Mouse (Mus musculus): ENCODE results near the gene Tuba1a. TPM values are rescaled to one million over a fixed set of nuclear protein-coding genes. Genes with fewer than 3 reads are reported as not detected.
A peak's percentile ranks its signal among the peaks of the same experiment; 100 is the strongest.

Tuba1a gene
- polyA plus RNA-seq, 1 experiment from 2014 or later: 7,669 TPM

GRCm38 (mm10) chr15:98993093-98993793 is 39.7 kb upstream of the Tuba1a start:
- Histone ChIP-seq H3K4me1 (ENCODE audit: control insufficient read depth, insufficient read depth, low read length) (peaks cover 52% of the 10 kb centered on the region), H3K9ac (ENCODE audit: low read length) (peak overlapping the region; percentile 71)
- 6% methylated on average over 35 of the region's 35 CpGs for WGBS

GRCm38 (mm10) chr15:98992086-98992912 is 38.8 kb upstream of the Tuba1a start:
- peak overlapping the region; percentile 53 for H3K4me2 ChIP-seq
- H3K27me3 ChIP-seq (ENCODE audit: control insufficient read depth, insufficient read depth, low read length): no peaks in the 10 kb centered on the region
- peak; percentile 91 for DNase-seq (ENCODE audit: low spot score, missing footprints)
- peak overlapping the region; percentile 67 for H3K27ac ChIP-seq (ENCODE audit: low read depth, low read length)
- H3K36me3 ChIP-seq (ENCODE audit: control insufficient read depth, insufficient read depth, low read length): no peaks in the 10 kb centered on the region; the same call in 1 of the 2 replicates
- WGBS: 27% methylated on average over 17 of the region's 17 CpGs
- H3K9me3 ChIP-seq (ENCODE audit: control insufficient read depth, low read length): no peaks in the 10 kb centered on the region
- peak overlapping the region; percentile 71 for H3K9ac ChIP-seq (ENCODE audit: low read length)
- H3K4me1 ChIP-seq (ENCODE audit: control insufficient read depth, insufficient read depth, low read length): peaks cover 61% of the 10 kb centered on the region
- ATAC-seq (ENCODE audit: low FRiP score): no peak
- peak overlapping the region; percentile 33; the same call in 1 of the 2 replicates for H3K4me3 ChIP-seq (ENCODE audit: low read depth, low read length)

More at GRCm38 (mm10) chr15:98993093-98993793, 39.7 kb upstream of the Tuba1a start:
- Histone ChIP-seq H3K27me3 (ENCODE audit: control insufficient read depth, insufficient read depth, low read length) (no peaks in the 10 kb centered on the region), H3K36me3 (ENCODE audit: control insufficient read depth, insufficient read depth, low read length) (no peaks in the 10 kb centered on the region; the same call in 1 of the 2 replicates), H3K27ac (ENCODE audit: low read depth, low read length) (peak overlapping the region; percentile 67), H3K4me2 (peak overlapping the region; percentile 53), H3K4me3 (ENCODE audit: low read depth, low read length) (peak overlapping the region; percentile 33), H3K9me3 (ENCODE audit: control insufficient read depth, low read length) (no peaks in the 10 kb centered on the region)
- DNase-seq (ENCODE audit: low spot score, missing footprints) (peak; percentile 100), ATAC-seq (ENCODE audit: low FRiP score) (peak; percentile 80)

GRCm38 (mm10) chr15:98991540-98992050 is 38.1 kb upstream of the Tuba1a start:
- H3K4me2 ChIP-seq: peak overlapping the region; percentile 53
- DNase-seq (ENCODE audit: low spot score, missing footprints) (peak; percentile 89), ATAC-seq (ENCODE audit: low FRiP score) (no peak)
- H3K9ac ChIP-seq (ENCODE audit: low read length): peak overlapping the region; percentile 71
- H3K9me3 ChIP-seq (ENCODE audit: control insufficient read depth, low read length): no peaks in the 10 kb centered on the region
- 6% methylated on average over 9 of the region's 9 CpGs for WGBS
- no peaks in the 10 kb centered on the region; the same call in 1 of the 2 replicates for H3K36me3 ChIP-seq (ENCODE audit: control insufficient read depth, insufficient read depth, low read length)
- H3K27ac ChIP-seq (ENCODE audit: low read depth, low read length): peak overlapping the region; percentile 67
- peak overlapping the region; percentile 1; the same call in 1 of the 2 replicates for H3K4me3 ChIP-seq (ENCODE audit: low read depth, low read length)
- no peaks in the 10 kb centered on the region for H3K27me3 ChIP-seq (ENCODE audit: control insufficient read depth, insufficient read depth, low read length)
- peaks cover 68% of the 10 kb centered on the region for H3K4me1 ChIP-seq (ENCODE audit: control insufficient read depth, insufficient read depth, low read length)

GRCm38 (mm10) chr15:98990669-98991539 is 37.4 kb upstream of the Tuba1a start:
- H3K27ac ChIP-seq (ENCODE audit: low read depth, low read length): peak overlapping the region; percentile 67
- H3K36me3 ChIP-seq (ENCODE audit: control insufficient read depth, insufficient read depth, low read length): no peaks in the 10 kb centered on the region; the same call in 1 of the 2 replicates
- peak; percentile 46 for ATAC-seq (ENCODE audit: low FRiP score)
- DNase-seq (ENCODE audit: low spot score, missing footprints): peak; percentile 95
- H3K4me2 ChIP-seq: peak overlapping the region; percentile 53
- H3K9ac ChIP-seq (ENCODE audit: low read length): peak overlapping the region; percentile 71
- peak overlapping the region; percentile 4; the same call in 1 of the 2 replicates for H3K4me3 ChIP-seq (ENCODE audit: low read depth, low read length)
- no peaks in the 10 kb centered on the region for H3K27me3 ChIP-seq (ENCODE audit: control insufficient read depth, insufficient read depth, low read length)
- 9% methylated on average over 15 of the region's 15 CpGs for WGBS
- peaks cover 73% of the 10 kb centered on the region for H3K4me1 ChIP-seq (ENCODE audit: control insufficient read depth, insufficient read depth, low read length)
- H3K9me3 ChIP-seq (ENCODE audit: control insufficient read depth, low read length): no peaks in the 10 kb centered on the region

GRCm38 (mm10) chr15:98989701-98990430 is 36.4 kb upstream of the Tuba1a start:
- Histone ChIP-seq H3K4me1 (ENCODE audit: control insufficient read depth, insufficient read depth, low read length) (peaks cover 78% of the 10 kb centered on the region), H3K27me3 (ENCODE audit: control insufficient read depth, insufficient read depth, low read length) (no peaks in the 10 kb centered on the region), H3K36me3 (ENCODE audit: control insufficient read depth, insufficient read depth, low read length) (no peaks in the 10 kb centered on the region; the same call in 1 of the 2 replicates), H3K27ac (ENCODE audit: low read depth, low read length) (peak overlapping the region; percentile 67), H3K4me2 (peak overlapping the region; percentile 53), H3K9ac (ENCODE audit: low read length) (peak overlapping the region; percentile 71; the same call in 1 of the 2 replicates), H3K4me3 (ENCODE audit: low read depth, low read length) (no peak overlapping the region), H3K9me3 (ENCODE audit: control insufficient read depth, low read length) (no peaks in the 10 kb centered on the region)
- DNase-seq (ENCODE audit: low spot score, missing footprints) (peak; percentile 93), ATAC-seq (ENCODE audit: low FRiP score) (no peak)
- WGBS: 26% methylated on average over 10 of the region's 12 CpGs

- no peak for ATAC-seq (ENCODE audit: low FRiP score)
- H3K4me2 ChIP-seq: no peak overlapping the region
- H3K36me3 ChIP-seq (ENCODE audit: control insufficient read depth, insufficient read depth, low read length): no peaks in the 10 kb centered on the region; the same call in 1 of the 2 replicates
- no peak overlapping the region for H3K4me3 ChIP-seq (ENCODE audit: low read depth, low read length)
- H3K9ac ChIP-seq (ENCODE audit: low read length): no peak overlapping the region
- DNase-seq (ENCODE audit: low spot score, missing footprints): peak; percentile 85
- peaks cover 78% of the 10 kb centered on the region for H3K4me1 ChIP-seq (ENCODE audit: control insufficient read depth, insufficient read depth, low read length)
- peak overlapping the region; percentile 22 for H3K27ac ChIP-seq (ENCODE audit: low read depth, low read length)
- no peaks in the 10 kb centered on the region for H3K27me3 ChIP-seq (ENCODE audit: control insufficient read depth, insufficient read depth, low read length)
- H3K9me3 ChIP-seq (ENCODE audit: control insufficient read depth, low read length): no peaks in the 10 kb centered on the region
- 54% methylated on average over 3 of the region's 3 CpGs for WGBS
These were observed 35.3 kb upstream of the Tuba1a start for GRCm38 (mm10) chr15:98988787-98989186.

- Histone ChIP-seq H3K27ac (ENCODE audit: low read depth, low read length) (peak overlapping the region; percentile 98), H3K4me1 (ENCODE audit: control insufficient read depth, insufficient read depth, low read length) (peaks cover 81% of the 10 kb centered on the region), H3K4me3 (ENCODE audit: low read depth, low read length) (peak overlapping the region; percentile 5; the same call in 1 of the 2 replicates), H3K27me3 (ENCODE audit: control insufficient read depth, insufficient read depth, low read length) (no peaks in the 10 kb centered on the region), H3K4me2 (peak overlapping the region; percentile 76), H3K9me3 (ENCODE audit: control insufficient read depth, low read length) (no peaks in the 10 kb centered on the region), H3K9ac (ENCODE audit: low read length) (peak overlapping the region; percentile 48), H3K36me3 (ENCODE audit: control insufficient read depth, insufficient read depth, low read length) (no peaks in the 10 kb centered on the region; the same call in 1 of the 2 replicates)
- DNase-seq (ENCODE audit: low spot score, missing footprints) (peak; percentile 83), ATAC-seq (ENCODE audit: low FRiP score) (no peak)
- 14% methylated on average over 8 of the region's 8 CpGs for WGBS
These were observed 34.2 kb upstream of the Tuba1a start for GRCm38 (mm10) chr15:98987661-98988181.
